Mouse (Mus musculus): Measurements from ENCODE around the gene Hrk. TPM values are rescaled to one million over a fixed set of nuclear protein-coding genes. Genes with fewer than 3 reads are reported as not detected.

The Hrk gene
- polyA plus RNA-seq, 1 experiment from 2014 or later, result 4.0 TPM

DNA sequence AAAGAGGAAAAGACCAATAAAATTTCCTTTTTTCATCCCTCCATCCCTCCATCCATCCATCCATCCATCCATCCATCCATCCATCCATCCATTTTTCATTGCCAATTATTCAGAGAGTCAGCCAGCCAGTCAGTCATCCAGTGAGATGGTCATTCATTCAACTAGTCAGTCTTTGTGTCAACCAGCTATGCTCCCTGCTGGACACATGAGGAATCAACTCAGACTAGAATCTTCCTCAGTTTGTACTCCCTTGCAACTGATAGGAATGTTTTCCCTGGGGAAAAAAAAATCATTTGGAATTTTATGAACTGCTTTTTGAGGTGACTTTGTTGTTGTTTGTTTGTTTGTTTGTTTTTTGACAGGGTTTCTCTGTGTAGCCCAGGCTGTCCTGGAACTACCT is 1.0 kb downstream of the Hrk start:
- no peak overlapping the region for H3K27ac ChIP-seq (replicated peaks)
- H3K9me3 ChIP-seq (replicated peaks), result no peaks in the 10 kb centered on the region
- H3K4me3 ChIP-seq (replicated peaks), result no peak overlapping the region
- no peaks in the 10 kb centered on the region for H3K36me3 ChIP-seq
- H3K4me1 ChIP-seq, result peaks cover 10% of the 10 kb centered on the region
- H3K9ac ChIP-seq (replicated peaks), result no peak overlapping the region
- H3K27me3 ChIP-seq (replicated peaks), result peaks cover 56% of the 10 kb centered on the region
- no peak overlapping the region for H3K4me2 ChIP-seq
- no peak for ATAC-seq (ENCODE audit: low FRiP score)

- Histone ChIP-seq H3K9me3 (replicated peaks) (no peaks in the 10 kb centered on the region), H3K4me3 (replicated peaks) (no peak overlapping the region), H3K4me1 (peaks cover 28% of the 10 kb centered on the region), H3K27ac (replicated peaks) (no peak overlapping the region), H3K27me3 (replicated peaks) (peaks cover 56% of the 10 kb centered on the region), H3K36me3 (no peaks in the 10 kb centered on the region), H3K4me2 (no peak overlapping the region), H3K9ac (replicated peaks) (no peak overlapping the region)
- ATAC-seq (ENCODE audit: low FRiP score), result 0 out of 2 replicates have a peak, but pooled peaks have one; percentile 15
- WGBS, result 51% methylated on average over 8 of the region's 8 CpGs
Observed at GRCm38 (mm10) chr5:118167561-118167995, 3.1 kb downstream of the Hrk start.

- under 1% methylated on average over 98 of the region's 117 CpGs for WGBS
- Histone ChIP-seq H3K36me3 (no peaks in the 10 kb centered on the region), H3K4me1 (peaks cover 34% of the 10 kb centered on the region), H3K9ac (replicated peaks) (peak overlapping the region; percentile 59), H3K4me3 (replicated peaks) (peak overlapping the region; percentile 60), H3K27ac (replicated peaks) (no peak overlapping the region), H3K4me2 (peak overlapping the region; percentile 99), H3K27me3 (replicated peaks) (peaks cover 61% of the 10 kb centered on the region), H3K9me3 (replicated peaks) (no peaks in the 10 kb centered on the region)
- ATAC-seq (ENCODE audit: low FRiP score), result peak; percentile 72
Observed at GRCm38 (mm10) chr5:118169222-118170221, 5.1 kb downstream of the Hrk start.

- peak overlapping the region; percentile 60 for H3K4me3 ChIP-seq (replicated peaks)
- H3K36me3 ChIP-seq, result no peaks in the 10 kb centered on the region
- WGBS, result 1% methylated on average over 25 of the region's 25 CpGs
- ATAC-seq (ENCODE audit: low FRiP score), result no peak
- H3K9ac ChIP-seq (replicated peaks), result no peak overlapping the region
- no peak overlapping the region for H3K27ac ChIP-seq (replicated peaks)
- no peaks in the 10 kb centered on the region for H3K9me3 ChIP-seq (replicated peaks)
- peaks cover 66% of the 10 kb centered on the region for H3K27me3 ChIP-seq (replicated peaks)
- peaks cover 38% of the 10 kb centered on the region for H3K4me1 ChIP-seq
- H3K4me2 ChIP-seq, result peak overlapping the region; percentile 99
Observed at GRCm38 (mm10) chr5:118170888-118171529, 6.6 kb downstream of the Hrk start.

GRCm38 (mm10) chr5:118171665-118172064 is 7.2 kb downstream of the Hrk start:
- ATAC-seq (ENCODE audit: low FRiP score), result no peak
- Histone ChIP-seq H3K27me3 (replicated peaks) (peaks cover 63% of the 10 kb centered on the region), H3K9ac (replicated peaks) (0 out of 2 replicates have a peak overlapping the region, but pooled peaks have one; percentile 26), H3K36me3 (no peaks in the 10 kb centered on the region), H3K9me3 (replicated peaks) (no peaks in the 10 kb centered on the region), H3K4me2 (peak overlapping the region; percentile 99), H3K27ac (replicated peaks) (no peak overlapping the region), H3K4me3 (replicated peaks) (peak overlapping the region; percentile 60), H3K4me1 (peaks cover 38% of the 10 kb centered on the region)
- WGBS, result 1% methylated on average over 36 of the region's 36 CpGs

DNA sequence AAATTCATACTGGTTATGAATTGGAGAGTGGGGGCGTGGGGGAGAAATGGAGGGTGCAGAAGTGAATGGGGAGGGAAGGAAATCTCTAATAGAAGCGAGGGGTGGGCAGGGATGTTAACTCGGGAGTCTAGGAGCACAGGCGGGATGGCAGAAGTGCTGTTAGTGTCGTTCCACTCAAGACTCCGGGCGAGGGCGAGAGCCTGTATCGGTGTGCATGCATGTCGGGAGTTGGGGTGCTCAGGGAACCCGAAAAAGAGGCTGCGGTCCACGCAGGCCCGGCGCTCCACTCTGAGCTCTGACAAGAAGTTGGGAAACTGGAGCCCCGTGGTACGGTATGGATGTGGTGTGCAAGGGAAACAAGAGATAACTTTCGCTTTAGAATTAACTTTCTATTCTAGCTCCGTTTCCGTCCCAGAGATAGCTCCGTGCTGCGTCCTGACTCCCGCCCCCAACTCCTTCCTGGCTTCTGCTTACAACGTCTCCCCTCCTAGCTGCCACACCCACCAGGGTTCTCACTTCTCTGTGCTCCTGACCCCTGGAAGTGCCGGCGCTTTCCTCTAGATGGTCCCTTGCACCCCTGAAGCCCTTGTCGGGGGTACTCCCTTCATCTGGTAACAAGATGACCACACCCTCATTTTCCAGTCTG is 7.8 kb downstream of the Hrk start:
- Histone ChIP-seq H3K9me3 (replicated peaks) (no peaks in the 10 kb centered on the region), H3K36me3 (no peaks in the 10 kb centered on the region), H3K9ac (replicated peaks) (no peak overlapping the region), H3K27me3 (replicated peaks) (peaks cover 63% of the 10 kb centered on the region), H3K27ac (replicated peaks) (no peak overlapping the region), H3K4me3 (replicated peaks) (peak overlapping the region; percentile 60), H3K4me2 (peak overlapping the region; percentile 99), H3K4me1 (peaks cover 38% of the 10 kb centered on the region)
- WGBS, result under 1% methylated on average over 27 of the region's 27 CpGs
- ATAC-seq (ENCODE audit: low FRiP score), result no peak

- no peak overlapping the region; the same call in 1 of the 2 replicates for H3K9ac ChIP-seq (replicated peaks)
- H3K36me3 ChIP-seq, result no peaks in the 10 kb centered on the region
- no peaks in the 10 kb centered on the region for H3K9me3 ChIP-seq (replicated peaks)
- peaks cover 30% of the 10 kb centered on the region for H3K4me1 ChIP-seq
- H3K27me3 ChIP-seq (replicated peaks), result peaks cover 47% of the 10 kb centered on the region
- peak overlapping the region; percentile 57 for H3K4me2 ChIP-seq
- ATAC-seq (ENCODE audit: low FRiP score), result no peak
- peak overlapping the region; percentile 29 for H3K4me3 ChIP-seq (replicated peaks)
- under 1% methylated on average over 19 of the region's 22 CpGs for WGBS
- no peak overlapping the region for H3K27ac ChIP-seq (replicated peaks)
Observed at GRCm38 (mm10) chr5:118174310-118175009, 10.0 kb downstream of the Hrk start.

DNA sequence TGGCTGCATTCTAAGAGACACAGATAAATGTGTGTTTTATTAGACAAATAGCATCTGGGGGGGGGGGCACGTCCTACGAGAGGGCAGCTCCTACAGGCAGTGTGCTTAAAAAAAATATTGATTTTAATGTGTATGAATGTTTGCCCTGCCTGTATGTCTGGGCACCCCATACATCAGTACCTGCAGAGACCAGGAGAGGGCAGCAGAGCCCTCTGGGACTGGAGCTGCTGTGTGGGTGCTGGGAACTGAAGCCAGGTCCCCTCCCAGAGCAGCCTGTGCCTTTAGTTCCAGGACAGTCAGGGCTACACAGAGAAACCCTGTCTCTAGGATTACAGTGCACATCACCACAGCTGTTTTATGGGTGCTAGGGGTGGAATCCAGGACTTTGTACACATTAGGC is 10.7 kb downstream of the Hrk start:
- no peak overlapping the region for H3K9ac ChIP-seq (replicated peaks)
- ATAC-seq (ENCODE audit: low FRiP score), result no peak
- peaks cover 29% of the 10 kb centered on the region for H3K4me1 ChIP-seq
- peak overlapping the region; percentile 29; the same call in 1 of the 2 replicates for H3K4me3 ChIP-seq (replicated peaks)
- peak overlapping the region; percentile 57; the same call in 1 of the 2 replicates for H3K4me2 ChIP-seq
- no peaks in the 10 kb centered on the region for H3K9me3 ChIP-seq (replicated peaks)
- no peaks in the 10 kb centered on the region for H3K36me3 ChIP-seq
- WGBS, result 38% methylated on average over 2 of the region's 2 CpGs
- peaks cover 45% of the 10 kb centered on the region for H3K27me3 ChIP-seq (replicated peaks)
- no peak overlapping the region for H3K27ac ChIP-seq (replicated peaks)

- no peak overlapping the region for H3K9ac ChIP-seq (replicated peaks)
- H3K4me3 ChIP-seq (replicated peaks), result no peak overlapping the region
- H3K4me2 ChIP-seq, result no peak overlapping the region
- WGBS, result 82% methylated on average over 7 of the region's 7 CpGs
- peaks cover 27% of the 10 kb centered on the region for H3K27me3 ChIP-seq (replicated peaks)
- no peak overlapping the region for H3K27ac ChIP-seq (replicated peaks)
- H3K4me1 ChIP-seq, result peaks cover 10% of the 10 kb centered on the region
- H3K36me3 ChIP-seq, result no peaks in the 10 kb centered on the region
- no peak for ATAC-seq (ENCODE audit: low FRiP score)
- no peaks in the 10 kb centered on the region for H3K9me3 ChIP-seq (replicated peaks)
Observed at GRCm38 (mm10) chr5:118177640-118178039, 13.2 kb downstream of the Hrk start.

- no peak for ATAC-seq (ENCODE audit: low FRiP score)
Observed at GRCm38 (mm10) chr5:118186903-118187633, 22.6 kb downstream of the Hrk start.

More at GRCm38 (mm10) chr5:118186903-118187633, 22.6 kb downstream of the Hrk start:
- no peaks in the 10 kb centered on the region for H3K9me3 ChIP-seq (replicated peaks)
- WGBS, result 56% methylated on average over 9 of the region's 9 CpGs
- no peak overlapping the region for H3K4me2 ChIP-seq
- H3K36me3 ChIP-seq, result no peaks in the 10 kb centered on the region
- H3K4me3 ChIP-seq (replicated peaks), result no peak overlapping the region
- no peak overlapping the region for H3K27ac ChIP-seq (replicated peaks)
- no peaks in the 10 kb centered on the region for H3K27me3 ChIP-seq (replicated peaks)
- peaks cover 9% of the 10 kb centered on the region for H3K4me1 ChIP-seq
- no peak overlapping the region for H3K9ac ChIP-seq (replicated peaks)

All from neural tube, embryonic 15.5 days (tissue).